Mouse (Mus musculus): ENCODE measurements at regions not wholly inside any gene's neighbourhood (a gene's known extent, or its start where the extent isn't known, plus 50 kb on each side); places are given as distances from the start of the nearest gene placed in this dataset.

DNA sequence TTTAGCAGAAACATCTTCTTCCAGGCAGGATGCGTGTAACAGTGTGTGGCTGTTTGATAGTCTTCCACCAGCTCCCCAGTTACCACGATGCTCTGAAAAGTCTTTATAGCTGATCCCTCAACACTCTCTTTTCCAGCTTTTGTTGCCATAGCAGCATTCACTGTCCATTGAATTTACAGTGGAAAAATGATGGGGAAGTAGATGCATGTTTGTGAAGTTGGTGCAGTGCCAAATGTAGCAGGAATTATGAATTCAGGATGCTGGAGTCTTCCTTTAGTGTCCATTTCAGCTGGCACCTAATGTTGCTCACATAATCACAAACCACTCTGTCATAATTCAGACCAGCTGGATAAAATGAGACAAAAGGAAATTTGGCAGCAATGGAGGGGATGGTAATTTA lies 99.0 kb upstream of the Tbc1d2b start:
- TF ChIP-seq CTCF (IDR thresholded peaks at IDR 0.05; ENCODE audit: low read depth): no peak
- 30% methylated on average over 2 of the region's 2 CpGs for WGBS

DNA sequence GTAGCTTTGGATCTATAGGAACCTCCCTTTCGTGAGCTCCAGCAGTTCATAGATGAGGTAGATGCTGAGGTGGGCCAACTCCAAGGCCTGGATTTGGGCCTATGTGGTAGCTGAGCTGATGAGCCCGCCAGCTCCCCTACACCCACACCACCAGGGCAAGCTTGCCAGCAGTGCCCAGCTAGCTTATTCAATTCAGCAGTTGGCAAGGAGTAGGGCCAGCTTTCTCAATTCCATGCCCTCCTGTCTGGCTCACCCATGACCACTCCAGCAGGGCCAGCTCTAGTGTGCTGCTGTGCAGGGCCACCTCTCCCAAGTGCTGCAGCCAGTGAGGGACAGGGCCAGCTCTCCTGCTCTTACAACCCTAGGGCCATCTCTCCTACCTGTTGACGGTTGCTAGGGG lies 97.1 kb upstream of the Tbc1d2b start:
- H3K27ac ChIP-seq (ENCODE audit: low read depth): no peak overlapping the region
- no peak for DNase-seq
- no peak overlapping the region for H3K4me3 ChIP-seq (ENCODE audit: low read depth, low read length)
- TF ChIP-seq CTCF (IDR thresholded peaks at IDR 0.05; ENCODE audit: low read depth): no peak
- no peaks in the 10 kb centered on the region for H3K4me1 ChIP-seq (ENCODE audit: insufficient read depth)
- no peak overlapping the region for H3K9ac ChIP-seq
- no peaks in the 10 kb centered on the region for H3K9me3 ChIP-seq (ENCODE audit: low read depth, low read length)
- no peak overlapping the region for H3K4me2 ChIP-seq
- WGBS: 72% methylated on average over 3 of the region's 3 CpGs
- no peaks in the 10 kb centered on the region for H3K27me3 ChIP-seq (ENCODE audit: insufficient read depth, low read length)
- H3K36me3 ChIP-seq (ENCODE audit: insufficient read depth): no peaks in the 10 kb centered on the region
- ATAC-seq (ENCODE audit: insufficient read depth): no peak

More for the DNA sequence above, 99.0 kb upstream of the Tbc1d2b start:
- Histone ChIP-seq H3K4me3 (ENCODE audit: low read depth, low read length) (no peak overlapping the region), H3K4me1 (ENCODE audit: insufficient read depth) (no peaks in the 10 kb centered on the region), H3K27ac (ENCODE audit: low read depth) (no peak overlapping the region), H3K9me3 (ENCODE audit: low read depth, low read length) (peaks cover 3% of the 10 kb centered on the region; the same call in 1 of the 2 replicates), H3K36me3 (ENCODE audit: insufficient read depth) (no peaks in the 10 kb centered on the region), H3K9ac (no peak overlapping the region), H3K27me3 (ENCODE audit: insufficient read depth, low read length) (no peaks in the 10 kb centered on the region), H3K4me2 (no peak overlapping the region)
- DNase-seq (peak; percentile 82), ATAC-seq (ENCODE audit: insufficient read depth) (peak; percentile 89; the same call in 1 of the 2 replicates)

DNA sequence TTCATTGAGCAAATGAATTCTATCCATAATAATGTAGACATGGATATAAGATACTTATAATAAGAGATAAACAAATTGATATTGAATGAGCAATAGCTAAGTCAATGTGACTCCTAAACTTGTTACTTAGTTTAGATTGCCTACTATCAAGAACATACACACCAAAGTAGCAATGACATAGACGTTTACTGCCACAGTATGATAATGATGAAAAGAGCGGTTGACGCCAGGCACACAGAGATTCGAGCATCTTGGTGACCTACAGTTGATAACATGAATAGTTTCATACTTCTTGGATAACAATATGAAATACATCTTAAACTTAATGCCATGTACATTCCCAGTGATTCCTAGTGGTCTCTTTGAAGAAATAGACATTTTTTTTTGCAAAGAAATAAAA lies 55.9 kb upstream of the Tbc1d2b start:
- ATAC-seq (ENCODE audit: insufficient read depth) (no peak), DNase-seq (no peak)
- no peaks in the 10 kb centered on the region for H3K4me1 ChIP-seq (ENCODE audit: insufficient read depth)
- H3K27me3 ChIP-seq (ENCODE audit: insufficient read depth, low read length): no peaks in the 10 kb centered on the region
- 80% methylated on average over 4 of the region's 4 CpGs for WGBS
- no peak overlapping the region for H3K27ac ChIP-seq (ENCODE audit: low read depth)
- H3K4me2 ChIP-seq: no peak overlapping the region
- no peak overlapping the region for H3K9ac ChIP-seq
- no peaks in the 10 kb centered on the region for H3K36me3 ChIP-seq (ENCODE audit: insufficient read depth)
- H3K9me3 ChIP-seq (ENCODE audit: low read depth, low read length): no peaks in the 10 kb centered on the region
- H3K4me3 ChIP-seq (ENCODE audit: low read depth, low read length): no peak overlapping the region
- no peak for TF ChIP-seq CTCF (IDR thresholded peaks at IDR 0.05; ENCODE audit: low read depth)
